Mouse (Mus musculus) hindbrain, postnatal 0 days (tissue): ENCODE results near the gene Ipo9. TPM values are rescaled to one million over a fixed set of nuclear protein-coding genes. Genes with fewer than 3 reads are reported as not detected.

Source experiments
- ATAC-seq: fragments of 200-750 bp; cut with Nextera tagmentation; 2 replicates; pipeline ENCODE4 v1.8.0; 2017; ENCODE audit warnings: mild to moderate bottlenecking, moderate TSS enrichment, moderate library complexity
- DNase-seq: peaks from one replicate; pipeline ENCODE4 v3.0.0-alpha.2; 2015; ENCODE audit warnings: low spot score
- H3K27ac ChIP-seq: fragments of 300-500 bp; sonication (generic); 2 replicates; pipeline ENCODE4 v1.5.1; 2014; ENCODE audit warnings: mild to moderate bottlenecking
- H3K27me3 ChIP-seq: fragments of 300-500 bp; sonication (generic); 2 replicates; pipeline ENCODE4 v1.6.1; 2014; ENCODE audit warnings: low read length, mixed read lengths; ENCODE audit not compliant: insufficient read depth
- H3K36me3 ChIP-seq: fragments of 300-500 bp; sonication (generic); 2 replicates; pipeline ENCODE4 v1.6.1; 2014; ENCODE audit warnings: low read length, mixed read lengths; ENCODE audit not compliant: insufficient read depth
- H3K4me1 ChIP-seq: fragments of 300-500 bp; sonication (generic); 2 replicates; pipeline ENCODE4 v1.6.1; 2014; ENCODE audit warnings: antibody characterized with exemption, low read length, mixed read lengths; ENCODE audit not compliant: insufficient read depth
- H3K4me2 ChIP-seq: fragments of 300-500 bp; sonication (generic); 2 replicates; pipeline ENCODE4 v1.6.1; 2014; ENCODE audit warnings: low read depth, mild to moderate bottlenecking, low read length, moderate library complexity, mixed read lengths
- H3K4me3 ChIP-seq: fragments of 300-500 bp; sonication (generic); 2 replicates; pipeline ENCODE4 v1.5.1; 2014; ENCODE audit warnings: low read length
- H3K9ac ChIP-seq: fragments of 300-500 bp; sonication (generic); replicated peaks from 2 replicates; pipeline ENCODE4 v1.6.1; 2014; ENCODE audit warnings: mild to moderate bottlenecking, low read length, moderate library complexity, mixed read lengths
- H3K9me3 ChIP-seq: fragments of 300-500 bp; sonication (generic); 2 replicates; pipeline ENCODE4 v1.6.1; 2016; ENCODE audit warnings: low read length, mixed read lengths
- CTCF ChIP-seq: IDR thresholded peaks from 2 replicates; pipeline ENCODE4 v1.5.1; 2016; ENCODE audit warnings: antibody characterized with exemption, control low read depth, low read depth
- WGBS: fragments of 180-500 bp; shearing (Covaris S2); extraction: QIAGEN DNeasy Blood & Tissue Kit; methylation state at CpG from one replicate; pipeline ENCODE4 v1.1.7; 2014; 5-methylcytosine and 5-hydroxymethylcytosine counted together
- polyA plus RNA-seq: library from polyadenylated mRNA; unstranded; fragments of >200 nt; fragmentation: Nextera tagmentation; extraction: Ambion mirVana; gene quantifications from 2 replicates; pipeline ENCODE4 v1.2.1, GENCODE M21; 2015
- total RNA-seq: library from RNA; depleted of rRNA; stranded (reverse); fragments of >200 nt; gene quantifications from 2 replicates; pipeline ENCODE4 v1.2.3, GENCODE M21; 2014

The Ipo9 gene
- total and polyA plus RNA-seq, 2 experiments from 2014 or later, result 91.1 to 134 TPM

DNA sequence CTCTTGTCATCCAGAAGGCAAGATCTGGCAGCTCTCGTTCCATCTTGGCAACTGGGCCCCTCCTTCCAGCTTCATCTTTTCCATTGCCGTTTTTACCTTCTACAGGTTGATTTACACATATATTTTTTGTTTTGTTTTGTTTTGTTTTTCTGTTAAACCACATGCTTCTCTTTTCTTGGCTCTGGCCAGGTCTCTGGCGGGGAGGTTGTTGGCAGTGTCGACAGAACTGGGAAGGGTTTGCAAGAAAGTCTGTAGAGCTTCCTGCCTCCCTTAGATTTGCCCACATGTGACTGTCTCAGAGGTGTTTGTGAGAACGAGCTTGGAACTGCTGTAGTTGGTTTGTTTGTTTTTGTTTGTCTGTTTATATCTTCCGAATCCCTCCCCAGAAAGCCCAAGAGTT lies 10.7 kb upstream of the Ipo9 start:
- H3K4me2 ChIP-seq, result no peak overlapping the region
- no peak overlapping the region for H3K4me3 ChIP-seq
- ATAC-seq (no peak), DNase-seq (no peak)
- H3K27me3 ChIP-seq, result no peaks in the 10 kb centered on the region
- H3K9me3 ChIP-seq, result no peaks in the 10 kb centered on the region
- TF ChIP-seq CTCF, result no peak
- H3K36me3 ChIP-seq, result peaks cover 56% of the 10 kb centered on the region
- 89% methylated on average over 6 of the region's 6 CpGs for WGBS
- no peaks in the 10 kb centered on the region for H3K4me1 ChIP-seq
- H3K27ac ChIP-seq, result no peak overlapping the region
- no peak overlapping the region for H3K9ac ChIP-seq

DNA sequence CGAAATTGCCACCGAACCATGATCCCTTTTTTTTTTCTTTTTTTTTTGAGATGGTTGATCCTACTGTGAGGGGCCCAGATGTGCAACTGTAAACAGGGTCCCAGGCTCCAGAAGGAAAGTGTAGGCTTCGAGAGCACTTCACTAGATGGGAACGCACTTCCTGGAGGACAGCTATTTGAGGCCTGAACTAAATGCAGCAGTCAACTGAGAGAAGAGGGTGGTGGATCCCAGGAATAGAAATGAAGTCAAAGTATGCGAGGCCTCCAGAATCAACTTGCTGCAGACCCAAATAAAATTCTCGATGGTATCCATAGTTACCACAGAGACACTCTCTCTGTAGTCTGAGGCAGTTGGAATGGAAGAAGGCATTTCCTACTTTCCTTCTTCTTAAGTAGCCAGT lies 8.5 kb upstream of the Ipo9 start:
- DNase-seq, result no peak
- H3K36me3 ChIP-seq, result peaks cover 53% of the 10 kb centered on the region
- 76% methylated on average over 6 of the region's 6 CpGs for WGBS

DNA sequence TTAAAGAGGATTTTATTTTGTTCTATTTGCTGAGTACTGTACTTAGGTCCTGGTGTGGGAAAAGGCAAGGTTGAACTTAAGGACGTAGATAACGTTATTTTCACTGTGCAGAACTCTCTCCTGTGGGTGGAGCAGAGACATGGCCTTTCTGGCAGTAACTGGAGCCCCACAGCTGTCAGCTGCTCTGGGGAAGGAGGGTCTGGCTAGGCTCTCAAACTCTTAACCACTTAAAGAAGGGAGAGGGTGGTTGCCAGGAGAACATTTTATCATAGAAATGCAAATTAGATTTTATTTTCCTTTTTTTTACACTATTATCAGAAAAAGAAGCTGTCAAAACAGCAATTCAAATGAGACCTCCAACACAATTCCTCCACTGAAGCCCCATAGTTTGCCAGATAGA lies 5.5 kb upstream of the Ipo9 start:
- Histone ChIP-seq H3K27me3 (no peaks in the 10 kb centered on the region), H3K27ac (no peak overlapping the region), H3K4me3 (no peak overlapping the region), H3K4me1 (no peaks in the 10 kb centered on the region), H3K9me3 (no peaks in the 10 kb centered on the region), H3K36me3 (peaks cover 25% of the 10 kb centered on the region), H3K4me2 (no peak overlapping the region), H3K9ac (no peak overlapping the region)
- ATAC-seq, result no peak
- DNase-seq, result no peak
- no peak for TF ChIP-seq CTCF
- WGBS, result 34% methylated on average over 2 of the region's 2 CpGs

More for the DNA sequence above, 8.5 kb upstream of the Ipo9 start:
- TF ChIP-seq CTCF, result no peak
- Histone ChIP-seq H3K4me2 (no peak overlapping the region), H3K27me3 (no peaks in the 10 kb centered on the region), H3K4me1 (no peaks in the 10 kb centered on the region), H3K9me3 (no peaks in the 10 kb centered on the region), H3K9ac (no peak overlapping the region), H3K27ac (no peak overlapping the region), H3K4me3 (no peak overlapping the region)
- no peak for ATAC-seq

DNA sequence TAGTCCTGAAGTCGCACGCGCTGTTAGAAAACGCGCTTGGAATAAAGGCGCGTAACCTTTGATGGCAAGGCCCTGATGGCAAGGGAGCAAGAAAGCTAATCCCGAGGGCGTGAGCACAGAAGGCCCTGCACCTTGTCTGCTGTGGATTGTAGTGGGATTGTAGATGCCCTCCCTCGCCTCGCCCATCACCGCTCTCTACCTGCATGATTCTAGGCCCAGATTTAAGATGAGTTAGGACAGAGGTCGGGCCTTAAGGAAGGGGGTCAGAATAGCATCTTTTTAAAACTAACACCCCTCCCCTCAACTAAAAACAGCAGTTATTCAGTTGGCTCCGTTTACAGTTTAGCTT lies 344 bp upstream of the Ipo9 start:
- TF ChIP-seq CTCF, result no peak
- DNase-seq, result no peak
- no peaks in the 10 kb centered on the region for H3K27me3 ChIP-seq
- H3K9me3 ChIP-seq, result no peaks in the 10 kb centered on the region
- H3K4me2 ChIP-seq, result peak overlapping the region; percentile 59
- H3K4me3 ChIP-seq, result peak overlapping the region; percentile 97
- under 1% methylated on average over 14 of the region's 14 CpGs for WGBS
- peak; percentile 73; the same call in 1 of the 2 replicates for ATAC-seq
- peak overlapping the region; percentile 91 for H3K9ac ChIP-seq
- H3K36me3 ChIP-seq, result no peaks in the 10 kb centered on the region
- H3K4me1 ChIP-seq, result peaks cover 19% of the 10 kb centered on the region
- peak overlapping the region; percentile 91 for H3K27ac ChIP-seq

DNA sequence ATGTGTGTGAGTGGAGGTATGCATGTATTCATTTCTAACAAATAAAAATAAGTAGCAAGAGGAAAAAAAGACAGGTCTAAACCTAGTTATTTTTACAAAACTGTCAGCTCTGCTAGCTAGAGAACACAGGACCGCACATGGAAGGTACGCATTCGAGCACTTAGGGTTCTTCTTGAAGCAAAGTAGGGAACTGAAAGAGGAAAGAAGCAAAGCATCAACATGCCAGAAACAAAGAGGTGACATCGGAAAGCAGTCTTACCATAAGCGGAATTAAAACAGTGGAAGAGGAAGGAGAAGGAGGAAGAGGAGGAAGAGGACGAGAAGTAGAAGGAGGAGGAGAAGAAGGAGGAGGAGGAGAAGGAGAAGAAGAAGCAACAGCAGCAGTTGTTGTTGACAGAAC lies 2.9 kb downstream of the Ipo9 start:
- no peaks in the 10 kb centered on the region for H3K9me3 ChIP-seq

DNA sequence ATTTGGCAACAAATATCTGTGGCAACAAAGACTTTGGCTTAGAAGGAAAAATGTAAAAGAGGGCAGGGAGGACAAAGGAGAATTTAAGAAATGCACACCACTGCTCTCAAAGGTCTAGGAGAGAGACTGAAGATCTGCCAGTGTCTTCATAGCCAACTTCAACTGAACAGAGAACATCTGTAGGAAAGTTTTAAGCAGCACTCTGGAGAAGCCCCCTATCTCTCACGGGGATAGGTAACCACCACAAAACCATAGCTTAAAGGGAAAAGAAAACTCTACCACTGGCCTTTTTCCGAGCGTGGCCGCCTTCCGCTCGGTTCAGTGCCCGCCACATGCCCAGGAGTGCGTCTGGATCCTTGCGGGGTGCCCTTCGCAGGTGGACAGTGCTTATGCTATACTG lies 3.7 kb downstream of the Ipo9 start:
- Histone ChIP-seq H3K4me3 (no peak overlapping the region), H3K9ac (no peak overlapping the region), H3K4me2 (no peak overlapping the region), H3K4me1 (peaks cover 19% of the 10 kb centered on the region), H3K36me3 (peaks cover 8% of the 10 kb centered on the region; the same call in 1 of the 2 replicates), H3K27ac (no peak overlapping the region), H3K9me3 (no peaks in the 10 kb centered on the region), H3K27me3 (no peaks in the 10 kb centered on the region)
- TF ChIP-seq CTCF, result no peak
- 91% methylated on average over 10 of the region's 10 CpGs for WGBS
- ATAC-seq, result no peak
- DNase-seq, result no peak

More for the DNA sequence above, 2.9 kb downstream of the Ipo9 start:
- no peak for TF ChIP-seq CTCF
- WGBS, result 89% methylated on average over 6 of the region's 6 CpGs
- DNase-seq (no peak), ATAC-seq (no peak)
- H3K4me3 ChIP-seq, result no peak overlapping the region
- H3K4me1 ChIP-seq, result peaks cover 19% of the 10 kb centered on the region
- H3K27ac ChIP-seq, result no peak overlapping the region
- no peak overlapping the region for H3K9ac ChIP-seq
- H3K27me3 ChIP-seq, result no peaks in the 10 kb centered on the region
- H3K36me3 ChIP-seq, result peaks cover 8% of the 10 kb centered on the region; the same call in 1 of the 2 replicates
- H3K4me2 ChIP-seq, result no peak overlapping the region

DNA sequence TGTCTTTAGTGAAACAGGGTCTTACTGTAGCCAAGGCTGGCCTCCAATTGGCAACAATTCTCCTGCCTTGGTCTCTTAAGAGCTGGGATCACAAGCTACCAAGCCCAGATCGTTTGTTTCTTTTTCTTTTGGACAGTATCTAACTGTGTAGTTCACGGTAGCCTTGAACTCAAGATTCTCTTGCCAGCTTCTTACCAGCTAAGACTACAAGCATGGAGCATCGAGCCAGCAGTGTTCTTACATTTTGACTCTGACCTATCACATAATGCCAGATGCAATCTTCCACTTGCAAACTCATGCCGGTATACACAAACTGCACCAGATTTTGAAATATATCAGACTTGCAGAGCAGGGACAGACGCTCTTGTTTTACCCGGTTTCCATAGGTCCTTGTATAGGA lies 7.5 kb downstream of the Ipo9 start:
- 94% methylated on average over 6 of the region's 6 CpGs for WGBS

More for the DNA sequence above, 7.5 kb downstream of the Ipo9 start:
- DNase-seq (no peak), ATAC-seq (no peak)
- H3K27me3 ChIP-seq, result no peaks in the 10 kb centered on the region
- no peak for TF ChIP-seq CTCF
- H3K4me2 ChIP-seq, result no peak overlapping the region
- no peak overlapping the region for H3K9ac ChIP-seq
- peaks cover 32% of the 10 kb centered on the region for H3K36me3 ChIP-seq
- 0 out of 2 replicates have a peak, but pooled peaks cover 3% of the 10 kb centered on the region for H3K4me1 ChIP-seq
- no peak overlapping the region for H3K27ac ChIP-seq
- no peak overlapping the region for H3K4me3 ChIP-seq
- no peaks in the 10 kb centered on the region for H3K9me3 ChIP-seq
